Mouse (Mus musculus) thymus, adult 2 months (tissue): ENCODE measurements at regions not wholly inside any gene's neighbourhood (a gene's known extent, or its start where the extent isn't known, plus 50 kb on each side); places are given as distances from the start of the nearest gene placed in this dataset.

ENCODE experiments used
- CTCF ChIP-seq: fragments of 200-500 bp; IDR thresholded peaks from 2 replicates; pipeline ENCODE4 v1.5.1; 2012; ENCODE audit warnings: mild to moderate bottlenecking, control low read depth, low read length, moderate library complexity, borderline replicate concordance; ENCODE audit not compliant: control insufficient read depth, poor library complexity, insufficient read depth; ENCODE audit errors: extremely low read depth
- POLR2A ChIP-seq: fragments of 200-500 bp; IDR thresholded peaks from 2 replicates; pipeline ENCODE4 v1.6.1; 2012; ENCODE audit warnings: mild to moderate bottlenecking, low read length, control low read depth, moderate library complexity; ENCODE audit not compliant: control insufficient read depth, poor library complexity, insufficient read depth; ENCODE audit errors: extremely low read depth

DNA sequence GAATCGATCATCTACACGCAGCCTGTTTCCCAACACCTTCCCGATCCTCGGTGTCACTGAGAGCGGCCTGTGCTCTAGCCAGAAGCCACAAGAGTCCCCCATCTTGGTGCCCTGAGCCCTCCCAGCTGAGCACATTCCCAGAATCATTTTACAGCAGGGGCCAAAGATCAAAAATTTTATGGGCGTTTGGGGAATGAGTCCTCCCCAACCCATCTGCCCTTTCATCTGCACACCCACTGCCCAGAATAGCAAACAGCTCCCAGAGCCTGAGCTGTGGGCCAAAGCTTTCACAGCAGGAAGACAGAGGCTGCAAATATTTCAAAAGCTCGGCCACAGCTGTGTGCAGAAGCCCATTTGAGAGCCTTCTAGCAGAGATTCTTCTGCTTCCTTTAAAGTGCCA, 89.0 kb downstream of the Polr2m start:
- TF ChIP-seq POLR2A = no peak
- TF ChIP-seq CTCF = no peak
